Mouse (Mus musculus) MEL (cell line): Measurements from ENCODE around the gene Pole3. TPM values are rescaled to one million over a fixed set of nuclear protein-coding genes. Genes with fewer than 3 reads are reported as not detected.

ENCODE experiments used
- polyA plus RNA-seq, 2 experiments: library from polyadenylated mRNA; stranded (reverse) in 1 of 2; unstranded in 1 of 2; fragments of >175 nt in 1 of 2; fragments of >200 nt in 1 of 2; gene quantifications; 2 replicates each; pipeline versions ENCODE4 v1.2.1 to v1.2.4; 2012; ENCODE audit warnings: low replicate concordance in 2 of 2, low read depth in 1 of 2; ENCODE audit not compliant: insufficient read length in 2 of 2, insufficient read depth in 1 of 2, missing spikeins in 1 of 2
- total RNA-seq: library from RNA; depleted of rRNA; stranded (reverse); fragments of 300-350 nt; gene quantifications from 2 replicates; pipeline ENCODE4 v1.2.3, GENCODE M21; 2012; rRNA removed

The Pole3 gene
- total and polyA plus RNA-seq, 3 experiments = 63.6 to 103 TPM; not detected in 1

Other genes starting within 250 kb of the Pole3 start
- 21.1 and 23.3 TPM in 2 replicates for gene Fkbp15, start 164.5 kb downstream of the Pole3 start, total RNA-seq
- 10 to 100 TPM in 1 of 2 experiments, not detected in 1; 26.5 TPM for gene Fkbp15, start 164.5 kb downstream of the Pole3 start, polyA plus RNA-seq
- 18.9 and 20.6 TPM in 2 replicates for gene Slc31a1, start 164.3 kb downstream of the Pole3 start, total RNA-seq
- 10 to 100 TPM; 37.5 to 46.5 TPM for gene Slc31a1, start 164.3 kb downstream of the Pole3 start, polyA plus RNA-seq
- gene Cdc26, start 116.4 kb downstream of the Pole3 start, total RNA-seq = 80.9 and 81.4 TPM in 2 replicates
- 10 to 100 TPM in 1 of 2 experiments, not detected in 1; 80.4 TPM for gene Cdc26, start 116.4 kb downstream of the Pole3 start, polyA plus RNA-seq
- gene Prpf4, start 116.3 kb downstream of the Pole3 start, total RNA-seq = 24.4 and 26.9 TPM in 2 replicates
- 10 to 100 TPM in 1 of 2 experiments, not detected in 1; 37.9 TPM for gene Prpf4, start 116.3 kb downstream of the Pole3 start, polyA plus RNA-seq
- gene Rnf183, start 89.8 kb downstream of the Pole3 start, total RNA-seq = 0.10 and 0.15 TPM in 2 replicates
- under 1 TPM in 1 of 2 experiments, not detected in 1; 0.25 TPM for gene Rnf183, start 89.8 kb downstream of the Pole3 start, polyA plus RNA-seq
- 0.85 and 1.9 TPM in 2 replicates for gene Wdr31, start 54.2 kb downstream of the Pole3 start, total RNA-seq
- under 1 TPM in 1 of 2 experiments, not detected in 1; 0.91 TPM for gene Wdr31, start 54.2 kb downstream of the Pole3 start, polyA plus RNA-seq
- gene Bspry, start 45.0 kb downstream of the Pole3 start, total RNA-seq = 0.13 and 0.19 TPM in 2 replicates
- gene Bspry, start 45.0 kb downstream of the Pole3 start, polyA plus RNA-seq = under 1 TPM in 1 of 2 experiments, not detected in 1; 0.50 TPM
- 3.5 and 4.0 TPM in 2 replicates for gene Hdhd3, start 21.6 kb downstream of the Pole3 start, total RNA-seq
- gene Hdhd3, start 21.6 kb downstream of the Pole3 start, polyA plus RNA-seq = 1 to 10 TPM in 1 of 2 experiments, not detected in 1; 6.0 TPM
- 199 and 213 TPM in 2 replicates for gene Alad, start 5.2 kb downstream of the Pole3 start, total RNA-seq
- gene Alad, start 5.2 kb downstream of the Pole3 start, polyA plus RNA-seq = 100 to 1,000 TPM in 1 of 2 experiments, not detected in 1; 386 TPM
- gene 4933430I17Rik, start 301 bp upstream of the Pole3 start, total RNA-seq = 0.12 TPM in 1 of 2 replicates, not detected in the other
- gene 4933430I17Rik, start 301 bp upstream of the Pole3 start, polyA plus RNA-seq = under 1 TPM in 1 of 2 experiments, not detected in 1; 0.43 TPM
- not detected in 2 replicates for gene Rgs3, start 34.8 kb upstream of the Pole3 start, total RNA-seq
- gene Rgs3, start 34.8 kb upstream of the Pole3 start, polyA plus RNA-seq = not detected